8 mouse cellular contexts compared by ENCODE assay signal in the genomic region with DNA sequence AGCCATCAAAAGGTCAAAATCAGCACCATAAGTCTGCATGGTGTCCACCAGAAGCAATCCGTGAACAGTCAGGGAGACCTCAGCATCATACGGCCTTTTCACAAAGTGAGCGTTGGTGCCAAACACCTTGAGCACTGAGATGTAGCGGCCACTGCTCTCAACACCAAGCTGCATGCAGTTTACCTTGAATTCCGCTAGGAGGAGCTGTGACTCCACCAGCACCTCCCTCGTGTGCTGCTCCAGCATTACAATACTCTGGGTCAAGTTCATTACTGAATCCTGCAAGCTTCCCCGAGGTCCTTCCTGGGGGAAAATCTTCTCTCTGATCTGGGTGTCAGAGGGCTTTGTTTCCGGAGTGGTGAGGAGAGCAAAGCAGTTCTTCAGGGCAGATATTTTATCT. TPM values are rescaled to one million over a fixed set of nuclear protein-coding genes. Genes with fewer than 3 reads are reported as not detected.
DNase-seq lines count a peak whose midpoint lies in the region; ATAC-seq and TF ChIP-seq lines count a peak whose summit lies in the region.

No protein-coding gene starts in this region.

- 43% methylated on average over 8 of the region's 8 CpGs for WGBS in heart, postnatal 0 days
- WGBS in neural tube, embryonic 14.5 days = 47% methylated on average over 8 of the region's 8 CpGs

- ATAC-seq in activated CD4-positive, CD25-positive, alpha-beta regulatory T cell, adult 4 months = peak; percentile 85
- peak; percentile 67; the same call in 1 of the 2 replicates for ATAC-seq in heart, postnatal 0 days (ENCODE audit: insufficient read depth, low read depth)
- 0 out of 2 replicates have a peak, but pooled peaks have one; percentile 49 for ATAC-seq in neural tube, embryonic 14.5 days (ENCODE audit: low read depth)

- H3K36me3 ChIP-seq in E14TG2a.4 (ENCODE audit: insufficient read depth, low read length) = peaks cover 91% of the 10 kb centered on the region
- H3K36me3 ChIP-seq in heart, postnatal 0 days (replicated peaks; ENCODE audit: control insufficient read depth, insufficient read depth, low read length) = peaks cover 93% of the 10 kb centered on the region
- peaks cover 65% of the 10 kb centered on the region for H3K36me3 ChIP-seq in neural tube, embryonic 14.5 days (ENCODE audit: control insufficient read depth, insufficient read depth, low read length)

- TF ChIP-seq POLR2A in cortical plate, adult 2 months (IDR thresholded peaks at IDR 0.05; ENCODE audit: extremely low read depth, insufficient read depth, low read length) = no peak

- no peaks in the 10 kb centered on the region; the same call in 1 of the 2 replicates for H3K4me1 ChIP-seq in E14TG2a.4 (replicated peaks; ENCODE audit: low read depth, low read length)
- no peaks in the 10 kb centered on the region for H3K4me1 ChIP-seq in cortical plate, adult 2 months (ENCODE audit: control insufficient read depth, insufficient read depth, low read length)
- H3K4me1 ChIP-seq in heart, postnatal 0 days (ENCODE audit: control insufficient read depth, insufficient read depth) = no peaks in the 10 kb centered on the region
- H3K4me1 ChIP-seq in neural tube, embryonic 14.5 days (ENCODE audit: control insufficient read depth, insufficient read depth, low read length) = no peaks in the 10 kb centered on the region

- peak; percentile 100 for TF ChIP-seq CTCF in E14TG2a.4 (conservative IDR thresholded peaks at IDR 0.05; ENCODE audit: low read length)
- TF ChIP-seq CTCF in cortical plate, adult 2 months (IDR thresholded peaks at IDR 0.05; ENCODE audit: extremely low read depth, insufficient read depth, low read length) = peak; percentile 91
- TF ChIP-seq CTCF in heart, postnatal 0 days (IDR thresholded peaks at IDR 0.05; ENCODE audit: low read depth) = peak; percentile 93

- no peaks in the 10 kb centered on the region for H3K9me3 ChIP-seq in E14TG2a.4 (ENCODE audit: low read length)
- no peaks in the 10 kb centered on the region for H3K9me3 ChIP-seq in heart, postnatal 0 days (replicated peaks; ENCODE audit: control insufficient read depth, low read length)
- no peaks in the 10 kb centered on the region for H3K9me3 ChIP-seq in neural tube, embryonic 14.5 days (ENCODE audit: control insufficient read depth, low read length)

- H3K4me3 ChIP-seq in E14TG2a.4 (replicated peaks; ENCODE audit: low read length) = no peak overlapping the region
- no peak overlapping the region for H3K4me3 ChIP-seq in cortical plate, adult 2 months (ENCODE audit: insufficient read depth, low read length)
- no peak overlapping the region for H3K4me3 ChIP-seq in heart, postnatal 0 days (ENCODE audit: low read depth, low read length)
- H3K4me3 ChIP-seq in neural tube, embryonic 14.5 days (ENCODE audit: low read depth, low read length) = no peak overlapping the region

- no peak overlapping the region for H3K9ac ChIP-seq in heart, postnatal 0 days (replicated peaks; ENCODE audit: low read depth, low read length)
- no peak overlapping the region for H3K9ac ChIP-seq in neural tube, embryonic 14.5 days (replicated peaks; ENCODE audit: low read depth, low read length)

- H3K27me3 ChIP-seq in E14TG2a.4 (ENCODE audit: insufficient read depth, low read length) = no peaks in the 10 kb centered on the region
- no peaks in the 10 kb centered on the region for H3K27me3 ChIP-seq in heart, postnatal 0 days (ENCODE audit: control insufficient read depth, insufficient read depth, low read length)
- H3K27me3 ChIP-seq in neural tube, embryonic 14.5 days (ENCODE audit: control insufficient read depth, insufficient read depth, low read length) = no peaks in the 10 kb centered on the region

- DNase-seq in heart, postnatal 0 days (ENCODE audit: low spot score) = peak; percentile 62
- peak; percentile 47 for DNase-seq in kidney, postnatal 14 days
- peak; percentile 54 to 56 for DNase-seq in lung, adult 18-20 months
- peak; percentile 61 for DNase-seq in thymus, postnatal 25 days

- no peak overlapping the region for H3K4me2 ChIP-seq in heart, postnatal 0 days (ENCODE audit: low read depth, low read length)
- H3K4me2 ChIP-seq in neural tube, embryonic 14.5 days (ENCODE audit: low read depth, low read length) = no peak overlapping the region

- TF ChIP-seq EP300 in heart, postnatal 0 days (IDR thresholded peaks at IDR 0.05; ENCODE audit: low read depth) = no peak

- no peak overlapping the region for H3K27ac ChIP-seq in cortical plate, adult 2 months (ENCODE audit: insufficient read depth, low read length)
- H3K27ac ChIP-seq in heart, postnatal 0 days (ENCODE audit: low read depth) = no peak overlapping the region
- no peak overlapping the region for H3K27ac ChIP-seq in neural tube, embryonic 14.5 days (ENCODE audit: low read depth, low read length)

RNA-seq across cellular contexts. Expression of gene Vps13d, which starts 38.8 kb away (rescaled TPM):
- polyA plus RNA-seq in activated CD4-positive, CD25-positive, alpha-beta regulatory T cell, adult 4 months (2017; shearing (Covaris generic)) = 10 to 100 TPM in 1 of 2 experiments, 1 to 10 TPM in 1; 9.2 to 17.9 TPM
- polyA plus RNA-seq in cortical plate, adult 2 months (2012; rRNA removed) = 48.0 and 50.2 TPM in 2 replicates
- total RNA-seq in heart, postnatal 0 days (2014; rRNA removed; ENCODE audit: low replicate concordance) = 32.2 and 42.6 TPM in 2 replicates
- polyA plus RNA-seq in heart, postnatal 0 days (2015; fragmentation: Nextera tagmentation; extraction: Ambion mirVana) = 7.6 and 9.0 TPM in 2 replicates
- 12.9 and 17.8 TPM in 2 replicates for polyA plus RNA-seq in neural tube, embryonic 14.5 days (2014; fragmentation: Nextera tagmentation; extraction: Ambion mirVana)
